Mouse (Mus musculus) frontal cortex, postnatal 14 days (tissue): ENCODE measurements around the gene Fez2.

ENCODE experiments used
- DNase-seq, 2 experiments: peaks; one replicate each; pipeline ENCODE4 v3.0.0; 2022; ENCODE audit warnings: low spot score in 2 of 2

The Fez2 gene

GRCm38 (mm10) chr17:78321216-78321835, 96.6 kb downstream of the Fez2 start:
- no peak for DNase-seq
